Mouse (Mus musculus) gastrocnemius, adult 8-10 months (tissue): Measurements from ENCODE around the gene Mecr. TPM values are rescaled to one million over a fixed set of nuclear protein-coding genes. Genes with fewer than 3 reads are reported as not detected.
A peak's percentile ranks its signal among the peaks of the same experiment; 100 is the strongest.
"Not testable (repeated sequence)": the region's sequence is repeated elsewhere in the genome, so short reads cannot be mapped to it uniquely, and the experiment has no call there.

ENCODE experiments used
- DNase-seq, 2 experiments: peaks; one replicate each; pipeline ENCODE4 v3.0.0; 2022; ENCODE audit warnings: low spot score in 2 of 2
- total RNA-seq, 4 experiments: library from RNA; stranded (reverse); gene quantifications; 2 replicates each; pipeline ENCODE4 v1.2.4; 2022

The Mecr gene
- total RNA-seq: 10 to 100 TPM; 22.8 to 27.8 (median 25.1) TPM

DNA sequence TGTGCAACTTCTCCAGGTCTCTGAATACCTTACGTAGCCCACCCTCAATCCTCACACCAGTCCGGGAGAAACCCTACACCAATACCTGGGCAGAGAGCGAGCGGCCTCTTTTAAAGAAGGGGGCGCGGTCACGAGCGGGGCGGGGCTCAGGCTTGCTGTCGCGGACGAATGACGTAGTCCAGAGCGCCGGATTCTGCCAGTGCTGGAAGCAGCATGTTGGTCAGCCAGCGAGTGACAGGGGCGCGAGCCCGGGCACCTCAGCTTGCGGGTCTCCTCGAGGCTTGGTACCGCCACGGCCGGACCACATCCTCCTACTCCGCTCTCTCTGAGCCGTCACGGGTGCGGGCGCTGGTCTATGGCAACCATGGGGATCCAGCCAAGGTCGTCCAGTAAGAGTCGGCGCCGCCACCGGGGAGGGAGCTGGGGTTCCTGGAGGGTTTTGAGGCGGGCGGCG is at the start of gene Mecr:
Gene Mecr (plus strand): TSS at position 181 of the 454 bp plus-strand sequence.
- peak; percentile 84 to 89 for DNase-seq

DNA sequence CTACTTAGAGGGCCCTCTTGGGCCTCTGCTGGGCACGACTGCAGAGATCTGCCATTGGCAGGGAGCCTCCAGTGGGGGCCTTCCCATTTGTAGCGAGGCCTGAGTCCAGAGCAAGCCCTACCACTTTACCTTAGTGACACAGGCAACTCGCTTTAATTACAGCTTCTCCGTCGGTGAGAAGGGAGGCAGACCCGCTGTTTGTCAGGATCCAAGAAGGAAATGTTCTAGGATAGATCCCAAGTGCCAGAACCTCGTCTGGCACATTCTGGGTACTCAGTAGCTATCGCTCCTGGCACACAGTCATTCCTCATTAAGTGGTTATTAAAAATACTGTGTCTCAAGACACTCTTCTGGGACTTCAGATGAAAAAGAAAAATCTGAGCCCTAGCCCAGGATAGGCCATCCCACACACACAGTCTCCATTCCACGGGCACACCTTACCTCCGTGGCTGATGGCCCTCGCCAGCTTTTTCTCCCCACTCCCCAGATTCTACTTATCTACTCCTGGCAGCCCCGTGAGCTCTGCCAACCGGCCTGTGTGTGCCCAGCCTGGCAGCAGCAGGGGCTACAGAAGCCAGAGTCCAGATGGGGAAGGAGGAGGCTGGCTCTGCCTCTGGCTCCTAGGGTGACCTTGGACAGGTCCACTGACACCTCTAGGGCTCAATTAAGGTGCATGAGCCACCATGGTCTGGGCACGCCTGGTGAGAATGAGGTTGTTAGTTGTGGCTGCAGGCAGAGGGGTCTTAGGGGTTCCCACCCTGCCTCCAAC is 46.8 kb upstream of the Mecr start:
- no peak for DNase-seq

DNA sequence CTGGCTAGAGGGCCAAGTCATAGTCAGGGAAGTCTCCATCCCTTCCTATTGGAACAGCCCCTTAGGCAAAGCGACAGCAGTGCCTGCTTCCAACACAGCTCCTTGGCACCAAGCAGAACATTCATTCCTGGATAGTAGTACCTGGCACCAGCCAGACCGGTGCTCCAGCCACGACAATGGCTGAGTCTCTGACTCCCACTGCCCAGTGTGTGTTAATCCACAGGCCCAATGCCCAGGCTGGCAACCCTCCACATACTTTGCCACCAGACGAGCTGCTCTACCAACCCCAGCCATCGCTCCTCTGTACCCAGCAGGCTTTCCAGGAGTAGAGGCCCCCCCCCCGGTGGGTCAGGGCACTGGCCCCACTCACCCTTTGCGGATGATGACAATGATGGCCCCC is 45.8 kb upstream of the Mecr start:
- peak in 1 of 2 experiments; percentile 12 for DNase-seq

DNA sequence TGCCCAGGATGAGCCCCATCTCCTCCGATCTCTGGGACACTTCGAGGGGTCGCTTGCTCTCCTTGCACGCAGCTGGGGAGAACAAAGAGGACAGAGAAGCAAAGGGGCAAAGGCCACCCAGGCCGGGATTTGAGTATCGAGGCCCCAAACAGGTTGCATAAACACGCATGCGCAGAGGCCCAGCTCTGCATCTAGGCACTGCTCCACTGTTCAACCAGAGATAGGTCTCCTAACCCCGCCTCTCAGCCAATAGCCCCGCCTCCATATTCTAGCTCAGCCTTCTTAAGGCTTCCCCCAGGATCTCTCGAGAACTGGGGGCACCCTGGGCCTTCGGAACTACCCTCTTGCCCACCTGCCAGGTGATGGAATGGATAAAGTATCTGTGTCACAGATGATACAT is 45.4 kb upstream of the Mecr start:
- DNase-seq: no peak

DNA sequence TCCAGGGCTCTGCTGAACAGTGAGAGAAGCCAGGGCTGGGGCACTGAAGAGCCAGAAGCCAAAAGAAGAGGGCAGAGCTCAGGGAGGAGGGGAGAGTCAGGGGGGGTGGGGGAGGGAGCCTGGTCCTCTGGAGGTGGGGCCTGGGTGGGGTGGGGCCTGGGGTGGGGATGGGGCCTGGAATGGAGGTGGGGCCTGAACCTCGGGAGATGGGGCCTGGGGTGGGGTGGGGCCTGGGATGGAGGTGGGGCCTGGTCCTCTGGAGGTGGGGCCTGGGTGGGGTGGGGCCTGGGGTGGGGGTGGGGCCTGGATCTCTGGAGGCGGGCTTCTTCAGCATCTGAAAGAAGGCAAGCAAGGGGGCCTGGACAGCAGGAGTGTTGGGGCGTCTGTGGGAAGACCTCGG is 44.3 kb upstream of the Mecr start:
- DNase-seq: no peak

DNA sequence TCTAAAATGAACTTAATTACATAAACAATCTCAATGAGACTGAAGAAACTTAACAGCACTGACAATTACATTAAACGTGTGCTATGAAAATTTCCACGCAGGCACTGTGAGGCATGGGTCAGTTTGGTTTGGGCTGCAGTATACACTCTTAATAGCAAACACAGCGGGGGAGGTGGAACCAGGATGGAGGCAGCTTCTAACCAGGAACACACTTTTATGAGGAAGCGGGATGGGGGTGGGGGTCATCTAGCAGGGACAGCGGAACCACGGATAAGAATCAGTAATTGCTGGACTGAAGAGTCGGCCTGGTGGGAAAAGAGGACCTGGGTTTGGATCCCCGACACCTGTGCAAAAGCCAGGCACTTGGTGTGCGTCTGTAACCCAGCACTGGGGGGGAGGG is 39.4 kb upstream of the Mecr start:
- DNase-seq: no peak

DNA sequence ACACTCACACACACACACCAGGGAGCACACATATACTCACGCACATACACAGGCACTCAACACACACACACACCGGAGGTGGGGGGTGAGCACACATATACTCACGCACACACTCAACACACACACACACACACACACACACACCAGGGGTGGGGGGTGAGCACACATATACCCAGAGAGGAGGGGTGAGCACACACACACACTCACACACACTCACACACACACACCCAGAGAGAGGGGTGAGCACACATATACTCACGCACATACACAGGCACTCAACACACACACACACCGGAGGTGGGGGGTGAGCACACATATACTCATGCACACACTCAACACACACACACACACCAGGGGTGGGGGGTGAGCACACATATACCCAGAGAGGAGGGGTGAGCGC is 38.5 kb upstream of the Mecr start:
- DNase-seq: not testable (repeated sequence)

DNA sequence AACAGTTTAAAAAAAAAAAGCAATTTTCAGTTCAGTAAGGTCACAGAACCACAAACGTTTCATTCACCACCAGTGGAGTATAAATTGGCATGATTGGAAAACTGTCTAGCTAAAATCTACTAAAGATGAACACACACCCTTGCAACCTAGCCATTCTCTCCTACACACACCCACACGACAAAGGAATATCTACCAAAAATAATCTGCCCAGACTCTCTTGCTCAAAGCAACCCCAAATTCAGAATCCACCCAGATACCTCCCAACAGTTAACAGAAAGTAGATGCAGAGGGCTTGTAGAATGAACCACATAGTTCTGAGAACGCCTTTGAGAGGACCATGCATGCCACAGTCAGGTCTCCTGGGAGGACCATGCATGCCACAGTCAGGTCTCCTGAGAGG is 38.0 kb upstream of the Mecr start:
- DNase-seq: no peak

DNA sequence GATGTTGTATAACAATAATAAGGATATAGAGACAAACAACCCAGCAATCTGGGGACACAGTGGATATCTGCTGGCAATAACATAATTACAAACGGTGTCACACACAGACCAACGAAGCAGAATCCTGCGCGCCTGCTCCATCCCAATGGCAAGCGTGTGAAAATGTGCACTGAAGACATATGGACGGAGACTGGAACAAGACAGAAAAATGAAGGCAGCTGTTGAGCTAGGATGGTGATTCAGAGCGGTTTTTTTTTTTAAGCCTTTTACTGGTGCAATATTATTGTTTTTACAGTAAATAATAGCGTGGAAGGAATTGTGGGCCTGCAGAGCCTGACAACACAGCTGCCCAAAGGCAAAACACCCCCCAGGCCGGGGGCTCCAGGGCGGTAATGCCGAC is 30.8 kb upstream of the Mecr start:
- no peak for DNase-seq

DNA sequence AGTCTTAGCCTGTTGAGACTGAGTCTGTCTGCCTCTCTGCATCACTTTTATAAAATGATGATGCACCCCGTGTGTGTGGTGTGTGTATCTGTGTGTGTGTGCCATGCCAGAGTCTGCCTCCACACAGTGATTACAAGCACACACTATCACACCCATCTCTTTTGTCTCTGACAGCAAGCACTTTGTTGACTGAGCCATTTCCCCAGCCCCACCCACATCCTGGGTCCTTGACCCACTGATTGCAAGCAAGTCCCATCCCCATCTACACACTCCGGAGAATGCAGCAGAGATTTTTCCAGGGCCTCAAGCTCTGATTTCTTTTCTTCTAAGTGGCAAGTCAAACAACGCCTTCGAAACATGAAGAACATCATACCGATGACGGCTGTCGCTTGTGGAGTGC is 29.5 kb upstream of the Mecr start:
- DNase-seq: no peak

DNA sequence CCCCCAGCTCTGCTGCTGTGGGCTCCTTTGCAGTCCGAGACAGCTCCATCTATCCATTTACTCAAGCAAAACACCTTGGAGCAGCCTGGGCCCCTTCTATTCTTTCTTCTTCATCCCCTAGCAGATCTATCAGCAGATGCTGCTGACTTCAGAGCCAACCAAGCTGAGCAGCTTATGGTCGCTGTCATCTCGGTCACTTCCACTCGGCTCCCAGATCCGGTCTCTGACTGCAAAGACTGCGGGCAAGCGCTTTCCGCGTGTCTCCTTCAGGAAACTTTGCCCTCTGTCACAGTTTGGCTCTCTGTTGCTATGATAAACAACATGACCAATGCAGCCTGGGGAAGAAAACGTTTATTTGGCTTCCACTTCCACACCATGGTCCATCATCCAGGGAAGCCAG is 28.4 kb upstream of the Mecr start:
- DNase-seq: no peak

DNA sequence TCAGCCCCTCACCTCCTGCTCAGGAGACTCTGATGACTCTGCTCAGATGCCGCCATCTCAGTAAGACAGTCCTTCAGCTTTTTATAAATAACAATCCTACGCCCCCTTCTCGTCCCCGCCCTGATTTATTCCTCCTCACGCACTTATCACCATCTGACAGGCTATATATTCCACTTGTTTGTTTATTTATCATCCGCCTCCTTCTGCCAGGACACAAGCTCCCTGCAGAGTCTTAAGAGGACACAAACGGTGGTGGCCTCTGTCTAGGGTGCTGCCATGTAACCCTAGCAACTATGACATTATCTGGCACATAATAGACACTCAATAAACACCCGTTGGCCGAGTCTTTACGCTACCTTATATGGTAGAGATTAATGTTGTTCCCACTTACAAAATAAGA is 27.5 kb upstream of the Mecr start:
- no peak for DNase-seq

DNA sequence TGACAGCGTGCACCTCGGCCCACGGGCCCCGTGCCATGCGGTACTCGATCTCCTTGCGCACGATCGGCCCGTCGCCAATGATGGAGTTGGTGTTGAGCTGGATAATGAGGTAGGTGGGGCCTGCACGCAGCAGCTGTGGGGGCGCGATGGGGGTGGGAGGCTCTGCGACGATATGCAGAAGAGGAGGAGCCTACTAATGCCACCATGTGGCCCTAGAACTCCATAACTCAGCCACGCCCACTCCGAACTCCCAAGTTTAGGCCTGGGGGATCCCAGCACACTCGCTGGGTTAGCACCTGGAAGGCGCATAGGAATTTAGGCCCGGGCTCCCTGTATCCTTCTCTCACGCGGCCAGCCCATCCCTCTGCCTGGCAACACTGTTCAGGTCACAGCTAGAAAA is 24.3 kb upstream of the Mecr start:
- DNase-seq: no peak

DNA sequence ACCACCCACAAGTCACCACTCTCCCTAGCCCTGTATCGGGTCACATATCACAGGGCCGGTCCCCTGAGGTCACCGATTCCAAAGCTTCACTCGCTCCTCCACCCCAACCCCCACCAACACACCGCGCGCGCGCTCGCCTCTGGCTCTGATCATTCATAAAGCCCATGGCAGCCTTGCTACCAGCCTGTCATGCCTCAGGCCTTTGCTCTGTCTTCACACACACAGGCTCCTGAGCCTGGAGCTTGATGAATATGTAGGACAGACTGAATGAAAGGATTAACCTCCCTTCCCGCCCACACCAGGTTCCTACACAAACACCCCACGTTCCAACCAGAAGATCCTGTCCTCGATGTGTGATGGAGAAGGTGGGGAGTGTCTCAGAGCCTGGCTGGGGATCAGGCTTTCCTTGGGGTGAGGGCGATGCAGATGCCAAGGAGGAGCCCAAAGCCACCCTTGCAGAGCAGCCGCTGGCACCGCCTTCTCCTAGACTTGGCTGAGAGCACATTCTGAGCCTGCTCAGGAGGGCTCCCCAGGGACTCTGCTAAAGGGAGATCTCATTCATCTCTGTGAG is 22.0 kb upstream of the Mecr start:
- DNase-seq: no peak

DNA sequence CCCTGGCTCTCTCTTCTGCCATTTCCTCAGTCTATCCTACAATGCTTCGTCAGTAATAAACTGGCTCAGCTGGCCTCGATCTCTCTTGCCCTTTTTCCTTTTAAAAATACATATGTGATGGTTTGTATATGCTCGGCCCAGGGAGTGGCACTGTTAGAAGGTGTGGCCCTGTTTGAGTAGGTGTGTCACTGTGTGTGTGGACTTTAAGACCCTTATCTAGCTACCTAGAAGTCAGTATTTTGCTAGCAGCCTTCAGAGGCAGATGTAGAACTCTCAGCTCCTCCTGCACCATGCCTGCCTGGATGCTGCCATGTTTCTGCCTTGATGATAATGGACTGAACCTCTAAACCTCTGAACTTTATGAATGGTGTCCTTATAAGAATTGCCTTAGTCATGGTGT is 20.7 kb upstream of the Mecr start:
- DNase-seq: no peak

DNA sequence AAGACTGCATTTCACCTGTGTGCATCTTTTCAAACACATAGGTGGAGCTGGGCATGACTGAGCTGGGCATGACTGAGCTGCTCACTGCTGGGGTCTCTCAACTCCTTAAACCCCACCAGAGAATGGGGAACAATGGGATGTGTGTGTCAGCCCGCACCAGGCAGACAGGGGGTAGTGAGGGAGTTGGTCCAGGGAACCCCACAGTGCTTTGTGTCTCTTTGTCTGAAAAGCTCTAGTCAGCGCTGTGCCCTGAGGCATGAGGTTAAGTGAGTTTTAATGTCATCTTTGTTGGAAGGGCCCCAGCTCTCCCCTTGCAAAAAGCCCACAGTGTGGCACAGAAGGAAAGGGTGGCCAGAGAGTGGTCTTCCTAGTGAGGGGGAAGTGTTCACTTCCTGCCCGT is 18.3 kb upstream of the Mecr start:
- no peak for DNase-seq

DNA sequence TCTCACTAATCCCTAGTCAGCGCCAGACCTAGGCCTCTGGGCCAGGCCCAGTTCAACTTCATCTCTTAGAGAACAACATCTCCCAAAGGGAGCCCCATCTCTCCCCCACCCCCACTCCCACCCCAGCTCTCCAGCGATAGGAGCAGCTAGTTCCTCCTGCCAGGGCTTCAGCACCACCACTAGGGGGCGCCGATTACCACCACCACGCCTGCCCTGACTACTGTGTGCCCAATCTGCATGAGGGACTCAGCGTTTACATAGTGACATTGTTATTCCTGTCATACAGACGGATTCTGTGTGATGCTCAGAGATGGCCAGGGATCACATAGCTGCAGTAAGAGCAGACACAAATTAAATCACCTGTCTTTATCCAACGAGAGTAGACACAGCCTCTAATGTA is 17.4 kb upstream of the Mecr start:
- DNase-seq: peak in 1 of 2 experiments; percentile 14

DNA sequence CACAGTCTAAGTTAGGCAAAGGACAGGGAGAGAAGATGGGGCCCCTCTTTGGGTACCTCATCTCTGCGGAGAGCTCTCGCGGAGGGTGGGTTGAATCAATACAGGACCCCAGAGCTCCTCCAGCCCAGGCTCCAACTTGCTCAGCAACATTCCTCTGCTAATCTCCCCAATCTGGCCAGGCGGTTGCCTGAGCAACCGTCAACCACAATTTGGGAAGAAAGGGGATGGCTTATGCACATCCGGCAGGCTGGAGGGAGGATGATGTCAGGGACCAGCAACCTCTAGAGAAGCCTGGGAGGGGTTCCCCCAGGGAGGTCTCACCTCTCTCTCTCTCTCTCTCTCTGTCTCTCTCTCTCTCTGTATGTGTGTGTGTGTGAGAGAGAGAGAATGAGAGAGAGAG is 16.4 kb upstream of the Mecr start:
- no peak for DNase-seq

DNA sequence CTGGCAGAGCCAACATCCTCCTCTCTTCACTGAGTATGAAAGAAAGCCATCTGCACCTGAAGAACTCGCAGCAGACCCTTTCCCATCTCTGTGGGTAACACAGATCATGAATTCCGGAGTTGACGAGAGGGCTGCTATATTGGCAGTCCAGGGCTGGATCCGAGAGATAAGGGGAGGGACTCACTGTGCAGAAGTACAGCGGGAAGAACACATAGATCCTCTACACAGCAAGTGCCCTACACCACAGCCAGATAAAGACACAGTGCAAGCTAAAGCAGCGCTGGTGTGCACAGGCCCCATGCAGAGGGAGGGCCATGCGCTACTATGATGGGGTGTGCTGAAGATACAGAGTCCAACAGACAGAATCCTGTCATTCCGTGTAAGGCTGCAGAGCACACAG is 14.1 kb upstream of the Mecr start:
- DNase-seq: no peak

DNA sequence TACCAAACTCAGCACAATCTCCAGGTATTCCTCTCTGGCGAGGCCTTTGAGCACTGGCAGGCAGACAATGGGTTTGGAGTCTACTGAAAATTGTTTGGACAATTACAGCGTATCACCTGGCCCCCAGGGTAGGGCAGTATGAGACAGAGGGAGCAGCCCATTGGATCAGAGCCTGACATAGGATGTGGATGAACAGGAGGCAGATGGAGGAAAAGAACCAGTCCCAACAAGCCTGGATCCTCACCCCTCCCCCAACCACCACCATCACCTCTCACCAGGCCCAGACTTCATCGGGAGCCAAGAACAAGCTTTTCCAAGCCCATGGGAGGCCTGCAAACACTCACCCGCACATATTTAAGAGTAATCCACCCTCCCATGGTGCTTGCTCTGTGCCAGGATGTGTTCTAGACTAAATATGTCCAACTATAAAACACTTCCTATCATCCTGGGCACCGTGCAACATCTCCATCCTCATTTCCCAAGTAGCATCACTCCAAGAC is 11.7 kb upstream of the Mecr start:
- no peak for DNase-seq

DNA sequence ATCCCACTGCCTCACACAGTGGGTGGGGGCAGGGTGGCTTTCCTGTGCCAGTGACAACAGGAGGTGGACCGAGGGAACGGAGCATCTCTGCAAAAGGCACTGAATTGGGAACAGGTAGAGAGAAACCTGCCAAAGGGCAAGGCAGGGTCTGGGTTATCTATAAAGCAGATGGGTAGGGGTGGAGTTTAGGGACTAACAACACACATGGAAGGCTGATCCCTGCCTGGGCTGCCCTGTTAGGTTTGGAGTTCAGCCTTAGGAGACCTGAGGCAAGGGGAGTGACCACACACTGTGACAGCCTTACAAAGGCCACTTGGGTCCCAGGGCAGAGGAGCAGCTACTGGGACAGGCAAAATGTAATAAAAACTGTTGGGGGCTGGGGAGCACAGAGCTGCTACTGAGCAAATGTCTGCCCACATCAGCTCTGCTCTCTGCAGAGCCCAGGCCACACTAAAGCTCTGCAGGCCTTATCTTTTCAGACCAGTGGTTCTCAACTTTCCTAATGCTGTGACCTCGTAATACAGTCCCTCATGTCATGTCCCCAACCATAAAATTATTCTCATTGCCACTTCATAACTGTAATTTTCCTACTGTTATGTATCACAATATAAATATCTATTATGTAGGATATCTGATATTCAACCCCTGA is 10.4 kb upstream of the Mecr start:
- DNase-seq: no peak

DNA sequence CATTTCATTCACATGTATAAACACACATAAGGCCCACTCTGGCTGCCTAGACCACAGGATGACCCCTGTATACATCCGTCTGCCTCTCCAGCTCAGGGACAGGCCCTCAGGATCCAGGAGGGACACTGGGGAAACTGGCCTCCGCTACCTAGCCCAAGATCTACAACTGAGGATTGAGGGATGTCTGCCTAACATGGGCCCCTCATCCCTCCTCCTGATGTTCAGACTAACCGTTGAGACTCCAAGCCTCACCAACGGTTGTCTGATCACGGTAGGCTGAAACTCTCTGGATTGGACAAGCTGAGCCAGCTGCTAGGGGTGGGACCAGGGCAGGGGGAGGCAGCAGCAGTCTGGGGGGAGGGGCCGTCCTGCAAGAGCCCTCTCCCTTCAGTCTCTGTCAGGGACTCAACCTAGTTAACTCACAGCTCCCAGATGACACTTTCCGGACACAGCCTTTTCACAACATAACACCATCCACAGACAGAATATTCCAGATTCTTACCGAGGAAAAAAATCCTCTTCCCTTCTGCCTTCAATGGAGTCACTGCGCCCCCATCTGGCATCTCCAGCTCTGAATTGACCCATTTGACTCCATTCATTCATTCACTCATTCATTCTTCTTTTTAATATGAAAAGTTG is 9.2 kb upstream of the Mecr start:
- no peak for DNase-seq
